Mouse (Mus musculus) adipocyte (in vitro differentiated cells): ENCODE measurements at regions not wholly inside any gene's neighbourhood (a gene's known extent, or its start where the extent isn't known, plus 50 kb on each side); places are given as distances from the start of the nearest gene placed in this dataset.
A peak's percentile ranks its signal among the peaks of the same experiment; 100 is the strongest.

Experiments
- DNase-seq: peaks from one replicate; pipeline ENCODE4 v3.0.0-alpha.2; 2016; ENCODE audit warnings: low spot score

DNA sequence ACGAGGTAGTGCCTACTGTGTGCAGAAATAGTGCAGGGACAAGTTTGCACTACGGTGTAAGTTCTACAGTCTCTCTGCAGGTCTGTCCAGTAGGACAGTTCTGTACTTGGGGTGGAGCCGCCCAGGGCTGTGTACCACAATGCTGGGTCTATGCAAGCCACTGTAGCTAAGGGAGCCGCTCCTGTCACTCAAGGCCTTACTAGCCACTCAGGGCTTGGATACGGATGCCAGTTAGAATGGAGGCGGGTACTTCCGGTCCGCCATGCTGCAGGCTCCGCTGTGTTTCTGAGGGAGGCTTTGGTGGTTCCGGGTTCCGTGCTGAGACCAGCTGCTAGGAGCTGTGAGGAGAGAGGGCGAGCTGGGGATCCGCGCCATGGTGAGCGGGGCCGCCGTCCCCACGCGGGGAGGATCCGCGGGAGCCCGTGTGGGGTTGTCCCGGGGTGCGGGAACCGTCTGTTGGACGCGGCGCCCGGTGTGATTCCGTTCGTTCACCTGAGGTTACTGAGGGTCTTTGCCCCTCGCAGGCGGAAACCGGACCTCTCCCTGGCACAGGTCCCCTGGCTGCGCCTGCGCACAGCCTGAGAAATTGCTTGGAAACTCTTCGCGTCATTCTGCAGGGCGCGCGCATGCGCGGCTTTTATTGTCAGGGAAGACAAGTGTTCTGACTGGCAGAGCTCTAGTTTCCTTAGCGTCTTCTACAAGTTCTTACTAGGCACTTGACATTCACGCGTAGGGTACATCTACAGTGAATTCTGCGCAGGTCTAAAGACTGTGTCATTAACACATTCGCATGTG is 51.0 kb upstream of the Zfp873 start:
- DNase-seq: peak; percentile 89
